Mouse (Mus musculus) thymus, postnatal 36 days (tissue): ENCODE measurements at regions not wholly inside any gene's neighbourhood (a gene's known extent, or its start where the extent isn't known, plus 50 kb on each side); places are given as distances from the start of the nearest gene placed in this dataset.
"Not testable (repeated sequence)": the region's sequence is repeated elsewhere in the genome, so short reads cannot be mapped to it uniquely, and the experiment has no call there.

Experiments
- DNase-seq, 2 experiments: peaks; one replicate each; pipeline ENCODE4 v3.0.0; 2022; ENCODE audit warnings: mixed read lengths in 2 of 2

DNA sequence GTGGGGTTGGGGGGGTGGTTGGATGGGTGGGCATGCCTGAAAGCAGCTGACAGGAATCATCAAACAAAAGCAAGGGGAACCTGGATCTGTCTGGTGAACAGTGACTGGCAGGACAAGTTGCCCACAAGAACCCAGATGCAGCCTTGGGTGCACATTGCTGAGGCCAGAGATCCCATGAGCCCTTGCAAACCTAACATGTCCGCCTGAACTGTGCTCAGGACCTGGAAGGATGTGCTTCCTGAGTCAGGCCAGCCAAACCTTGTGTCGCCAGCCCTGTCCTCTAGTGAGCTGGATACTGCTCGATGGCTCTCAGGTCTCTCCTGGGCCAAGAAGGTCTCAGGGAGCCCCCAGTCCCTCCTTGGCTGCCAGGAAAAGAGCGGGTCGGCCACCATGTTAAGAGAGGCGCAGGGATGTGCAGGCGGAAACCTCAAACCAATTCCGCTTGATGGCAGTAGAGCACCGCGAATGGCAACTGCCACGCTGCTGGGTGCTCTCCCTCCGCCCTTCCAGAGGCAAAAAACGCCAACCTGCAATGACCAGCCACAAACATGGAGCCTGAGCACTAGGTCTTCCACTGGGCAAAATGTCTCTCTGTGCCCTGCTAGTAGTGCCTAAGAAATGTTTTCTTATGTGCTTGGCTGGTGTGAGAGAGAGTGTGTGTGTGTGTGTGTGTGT is 140.2 kb downstream of the Pls3 start:
- DNase-seq = peak in 1 of 2 experiments; percentile 78

DNA sequence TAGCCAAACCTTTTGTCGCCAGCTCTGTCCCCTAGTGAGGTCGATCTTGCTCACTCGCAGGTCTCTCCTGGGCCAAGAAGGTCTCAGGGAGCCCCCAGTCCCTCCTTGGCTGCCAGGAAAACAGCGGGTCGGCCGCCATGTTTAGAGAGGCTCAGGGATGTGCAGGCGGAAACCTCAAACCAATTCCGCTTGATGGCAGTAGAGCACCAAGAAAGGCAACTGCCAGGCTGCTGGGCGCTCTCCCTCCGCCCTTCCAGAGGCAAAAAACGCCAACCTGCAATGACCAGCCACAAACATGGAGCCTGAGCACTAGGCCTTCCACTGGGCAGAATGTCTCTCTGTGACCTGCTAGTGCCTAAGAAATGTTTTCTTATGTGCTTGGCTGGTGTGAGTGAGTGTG is 141.3 kb downstream of the Pls3 start:
- DNase-seq = peak in 1 of 2 experiments; percentile 82

DNA sequence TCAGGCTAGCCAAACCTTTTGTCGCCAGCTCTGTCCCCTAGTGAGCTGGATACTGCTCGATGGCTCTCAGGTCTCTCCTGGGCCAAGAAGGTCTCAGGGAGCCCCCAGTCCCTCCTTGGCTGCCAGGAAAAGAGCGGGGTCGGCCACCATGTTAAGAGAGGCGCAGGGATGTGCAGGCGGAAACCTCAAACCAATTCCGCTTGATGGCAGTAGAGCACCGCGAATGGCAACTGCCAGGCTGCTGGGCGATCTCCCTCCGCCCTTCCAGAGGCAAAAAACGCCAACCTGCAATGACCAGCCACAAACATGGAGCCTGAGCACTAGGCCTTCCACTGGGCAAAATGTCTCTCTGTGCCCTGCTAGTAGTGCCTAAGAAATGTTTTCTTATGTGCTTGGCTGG is 145.2 kb downstream of the Pls3 start:
- peak in 1 of 2 experiments; percentile 57 for DNase-seq

DNA sequence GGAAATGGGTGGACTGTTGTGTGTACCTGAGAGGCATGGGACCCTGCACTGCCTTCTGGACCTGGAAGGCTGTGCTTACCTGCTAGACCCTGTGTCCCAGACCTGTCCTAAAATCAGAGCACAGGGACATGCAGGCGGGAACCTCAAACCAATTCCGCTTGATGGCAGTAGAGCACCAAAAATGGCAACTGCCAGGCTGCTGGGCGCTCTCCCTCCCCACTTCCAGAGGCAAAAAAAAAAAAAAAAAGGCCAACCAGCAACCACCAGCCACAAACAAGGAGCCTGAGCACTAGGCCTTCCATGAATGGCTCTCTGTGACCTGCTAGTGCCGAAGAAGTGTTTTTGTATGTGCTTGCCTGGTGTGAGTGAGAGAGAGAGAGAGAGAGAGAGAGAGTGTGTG is 146.5 kb downstream of the Pls3 start:
- peak in 1 of 2 experiments; percentile 18 for DNase-seq

DNA sequence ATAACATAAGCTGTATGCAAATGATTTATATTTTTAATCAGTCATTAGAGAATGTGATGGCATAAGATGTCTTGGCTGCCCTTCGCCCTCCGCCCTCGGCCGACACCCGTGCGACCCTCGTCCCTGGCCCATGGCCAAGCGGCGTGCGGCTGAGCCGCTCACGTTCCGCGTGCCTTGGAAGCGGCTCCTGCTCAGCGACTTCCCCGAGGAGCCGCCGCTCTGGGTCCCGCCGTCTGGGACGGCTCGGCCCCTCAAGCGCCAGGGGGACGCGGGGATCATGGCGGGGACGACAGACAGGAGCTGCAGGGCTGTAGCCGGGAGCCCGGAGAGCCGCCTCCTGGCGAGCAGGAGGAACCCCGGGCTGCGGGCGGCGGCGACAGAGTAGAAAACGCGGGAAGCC is 145.5 kb upstream of the Rab39b start:
- not testable (repeated sequence) for DNase-seq

DNA sequence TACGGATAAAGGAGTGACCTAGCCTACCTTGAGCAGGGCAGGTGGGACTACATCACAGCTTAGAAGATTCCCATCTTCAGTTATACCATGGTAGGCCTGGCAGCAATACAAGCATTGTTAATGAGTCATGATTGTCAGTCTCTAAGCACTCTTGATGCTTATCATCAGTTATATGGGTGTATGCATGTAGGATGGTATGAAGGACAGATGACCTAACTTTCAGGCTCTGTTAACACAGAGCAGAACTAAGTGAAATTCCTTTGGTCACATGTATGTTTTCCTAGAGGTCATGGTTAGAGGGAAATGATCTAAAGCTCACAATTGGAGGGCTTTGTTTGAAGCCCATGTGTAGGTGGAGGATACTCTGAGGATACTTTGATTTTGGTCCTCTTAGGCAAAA is 121.9 kb upstream of the Rab39b start:
- no peak for DNase-seq

DNA sequence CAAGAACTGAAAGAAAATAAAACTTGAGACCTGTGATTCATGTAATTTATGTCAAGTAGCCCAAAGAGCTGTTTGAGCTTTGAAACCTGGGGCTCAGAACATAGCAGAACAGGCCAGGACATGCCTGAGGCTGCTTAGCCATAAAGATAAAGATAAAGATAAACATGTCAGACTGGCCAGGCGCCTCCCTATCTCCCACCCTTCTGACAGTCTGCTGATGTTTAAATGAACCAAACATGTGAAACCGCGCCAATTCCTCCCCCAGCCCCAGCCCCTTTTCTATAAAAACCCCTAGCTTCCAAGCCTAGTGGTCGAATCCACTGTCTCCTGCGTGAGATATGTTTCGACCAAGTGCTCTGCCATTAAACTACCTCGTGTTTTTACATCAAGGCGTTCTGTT is 97.2 kb upstream of the Rab39b start:
- peak in 1 of 2 experiments; percentile 3 for DNase-seq

DNA sequence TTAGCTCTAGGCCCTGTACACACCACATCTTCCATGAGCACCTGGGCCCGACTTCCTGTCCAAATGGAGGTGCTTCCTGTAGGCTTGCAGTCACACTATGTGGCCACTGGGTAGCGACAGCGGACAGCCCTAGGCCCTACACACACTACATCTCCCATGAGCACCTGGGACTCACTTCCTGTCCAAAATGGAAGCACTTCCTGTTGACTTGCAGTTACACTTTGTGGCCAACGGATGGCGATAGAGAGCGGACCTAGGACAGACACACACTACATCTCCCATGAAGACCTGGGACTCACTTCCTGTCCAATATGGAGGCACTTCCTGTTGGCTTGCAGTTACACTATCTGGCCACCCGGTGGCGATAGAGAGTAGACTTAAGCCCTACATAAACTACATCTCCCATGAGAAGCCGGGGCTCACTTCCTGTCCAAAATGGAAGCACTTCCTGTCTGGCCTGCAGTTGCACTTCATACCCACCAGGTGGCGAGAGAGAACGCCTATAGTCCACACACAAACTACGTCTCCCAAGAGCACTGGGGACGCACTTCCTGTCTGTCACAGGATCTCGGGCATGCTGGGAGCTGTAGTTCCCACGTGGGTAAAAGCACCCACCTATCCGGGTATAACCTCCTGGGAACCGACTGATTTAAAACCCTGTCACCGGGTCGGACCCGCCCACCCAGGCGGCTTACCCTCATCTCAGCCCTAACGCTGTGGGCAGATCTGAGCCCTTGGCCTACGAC is 96.1 kb upstream of the Rab39b start:
- peak; percentile 85 to 92 for DNase-seq

DNA sequence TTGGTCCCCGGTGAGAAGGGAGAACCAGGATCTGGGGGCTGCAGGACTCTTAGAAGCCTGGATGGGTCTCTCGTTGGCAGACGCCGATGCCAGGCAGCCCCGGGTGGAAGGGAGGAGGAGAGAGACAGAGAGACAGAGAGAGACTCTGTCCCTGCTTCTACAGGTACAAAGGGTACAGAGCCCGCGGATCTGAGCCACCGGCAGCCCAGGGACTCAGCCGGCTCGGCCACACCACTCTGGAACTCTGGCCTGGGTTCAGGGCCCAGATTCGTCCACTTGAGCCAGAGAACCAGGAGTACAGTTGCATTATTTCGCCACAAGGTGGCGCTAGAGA is 95.5 kb upstream of the Rab39b start:
- DNase-seq = no peak

DNA sequence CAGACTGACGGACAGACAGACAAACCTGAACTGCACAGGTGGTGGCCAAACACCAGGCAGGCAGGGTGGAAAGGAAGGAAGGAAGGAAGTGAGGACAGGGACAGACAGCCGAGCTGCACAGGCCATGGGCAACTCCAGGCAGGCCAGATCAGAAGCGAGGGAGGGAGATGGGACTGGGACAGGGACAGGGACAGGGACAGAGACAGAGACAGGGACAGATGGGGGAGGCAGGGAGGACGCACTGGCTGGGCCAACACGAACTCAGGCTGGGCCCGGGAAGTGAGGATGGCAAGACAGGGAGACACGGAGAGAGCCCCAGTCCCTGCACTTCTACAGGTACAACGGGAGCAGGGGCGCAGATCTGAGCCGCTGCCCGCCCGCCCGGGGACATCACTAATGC is 94.9 kb upstream of the Rab39b start:
- DNase-seq = peak in 1 of 2 experiments; percentile 35

DNA sequence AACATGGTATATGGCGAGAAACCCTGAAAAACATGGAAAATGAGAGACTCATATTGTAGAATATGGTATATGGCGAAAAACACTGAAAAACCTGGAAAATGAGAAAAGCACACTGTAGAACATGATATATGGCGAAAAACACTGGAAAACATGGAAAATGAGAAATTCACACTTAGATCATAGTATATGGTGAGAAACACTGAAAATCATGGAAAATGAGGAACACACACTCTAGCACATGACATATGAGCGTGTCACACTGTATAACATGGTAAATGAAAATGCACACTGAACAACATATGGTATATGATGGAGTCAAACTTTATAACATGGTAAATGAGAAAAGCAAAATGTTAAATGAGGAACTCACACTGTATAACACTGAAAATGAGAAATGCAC is 89.6 kb upstream of the Rab39b start:
- DNase-seq = no peak

DNA sequence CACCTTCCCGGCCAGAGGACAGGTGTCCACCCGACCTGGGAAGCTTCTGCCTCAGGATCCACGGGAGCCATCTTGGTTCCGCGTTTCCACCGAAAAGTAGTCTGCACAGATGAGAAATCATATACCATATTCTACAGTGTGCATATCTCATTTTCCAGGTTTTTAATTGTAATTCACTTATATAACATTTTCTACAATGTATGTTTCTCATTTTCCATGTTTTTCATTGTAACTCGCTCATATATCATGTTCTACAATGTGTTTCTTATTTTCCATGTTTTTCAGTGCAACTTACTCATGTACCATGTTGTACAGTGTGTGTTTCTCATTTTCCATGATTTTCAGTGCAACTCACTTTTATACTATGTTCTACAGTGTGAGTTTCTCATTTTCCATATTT is 65.4 kb upstream of the Rab39b start:
- no peak for DNase-seq
